Mouse (Mus musculus): ENCODE measurements around the gene Cdc34.
A peak's percentile ranks its signal among the peaks of the same experiment; 100 is the strongest.
"Not testable (repeated sequence)": the region's sequence is repeated elsewhere in the genome, so short reads cannot be mapped to it uniquely, and the experiment has no call there.

Cdc34 gene

DNA sequence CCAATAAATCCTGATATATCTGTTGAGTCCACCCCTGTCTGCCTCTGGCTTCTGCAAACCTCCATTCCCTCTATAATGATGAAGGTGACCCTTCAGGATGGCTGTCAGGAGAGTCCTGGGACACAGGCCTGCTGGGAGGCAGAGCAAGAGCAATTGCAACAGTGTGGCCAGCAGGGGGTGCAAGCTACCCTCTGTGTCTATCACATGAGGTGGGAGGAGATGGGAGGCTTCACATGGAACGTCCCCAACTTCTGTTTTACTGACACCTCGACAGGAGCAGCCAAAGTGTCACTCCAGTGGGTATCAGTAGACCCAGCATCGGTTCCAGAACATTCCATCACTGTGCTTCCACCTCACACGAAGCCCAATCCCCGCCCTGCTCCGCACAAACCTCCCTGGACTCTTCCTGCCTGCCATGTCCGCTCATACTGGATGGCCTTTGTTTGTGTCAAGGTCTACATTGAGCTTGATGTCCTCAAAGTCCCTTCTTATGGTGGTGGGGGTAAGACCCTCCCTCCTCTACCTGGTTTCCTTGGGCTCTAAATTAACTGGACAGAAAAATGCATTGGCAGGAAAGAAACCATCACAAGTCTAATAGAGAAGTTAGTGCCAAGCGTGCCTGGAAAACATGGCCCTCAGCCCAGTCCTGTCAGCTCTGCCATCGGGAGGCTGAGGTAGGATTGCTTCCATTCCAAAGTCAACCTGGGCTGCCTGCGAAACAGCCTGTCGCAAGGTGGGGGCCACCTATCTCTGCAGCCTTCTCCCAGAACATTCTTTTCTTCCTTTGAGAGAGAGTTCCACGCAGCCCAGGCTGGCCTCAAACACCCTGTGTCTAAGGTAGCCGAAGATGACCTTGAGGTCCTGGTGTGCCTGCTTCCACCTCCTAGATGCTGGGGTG, 13.5 kb downstream of the Cdc34 start:
- peak in 1 of 2 experiments; percentile 70 for DNase-seq (ENCODE audit: low spot score in 2 of 2)

GRCm38 (mm10) chr10:79696129-79696651, 14.2 kb downstream of the Cdc34 start:
- DNase-seq (ENCODE audit: low spot score in 2 of 2) = no peak

- no peak for DNase-seq (ENCODE audit: low spot score in 2 of 2)
Observed at GRCm38 (mm10) chr10:79697916-79698315, 15.9 kb downstream of the Cdc34 start.

- DNase-seq (ENCODE audit: low spot score in 2 of 2) = no peak
Observed at GRCm38 (mm10) chr10:79698459-79698858, 16.5 kb downstream of the Cdc34 start.

DNA sequence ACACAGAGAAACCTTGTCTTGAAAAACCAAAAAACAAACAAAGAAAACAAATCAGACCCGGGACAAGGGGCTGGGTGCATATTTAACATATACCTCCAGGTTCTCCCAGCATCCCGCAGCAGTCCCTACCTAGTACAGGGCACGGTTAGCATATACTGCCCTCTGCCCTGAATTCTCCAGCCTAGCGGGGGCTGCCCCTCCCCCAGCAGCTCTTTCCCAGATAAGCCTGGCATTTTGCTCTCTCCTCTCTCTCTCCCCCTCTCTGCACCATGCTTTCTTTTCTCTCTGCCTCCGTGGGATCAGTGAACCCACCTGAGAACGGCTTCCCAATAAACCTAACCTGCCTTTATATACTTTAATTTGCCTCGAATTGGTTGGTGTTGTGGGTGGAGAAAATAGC, 18.7 kb downstream of the Cdc34 start:
- no peak for DNase-seq (ENCODE audit: low spot score in 2 of 2)

- DNase-seq (ENCODE audit: low spot score in 2 of 2) = no peak
Observed at GRCm38 (mm10) chr10:79701443-79702129, 19.6 kb downstream of the Cdc34 start.

GRCm38 (mm10) chr10:79702970-79703369, 21.0 kb downstream of the Cdc34 start:
- DNase-seq (ENCODE audit: low spot score in 2 of 2) = not testable (repeated sequence)

GRCm38 (mm10) chr10:79703541-79703940, 21.5 kb downstream of the Cdc34 start:
- DNase-seq (ENCODE audit: low spot score in 2 of 2) = no peak

DNA sequence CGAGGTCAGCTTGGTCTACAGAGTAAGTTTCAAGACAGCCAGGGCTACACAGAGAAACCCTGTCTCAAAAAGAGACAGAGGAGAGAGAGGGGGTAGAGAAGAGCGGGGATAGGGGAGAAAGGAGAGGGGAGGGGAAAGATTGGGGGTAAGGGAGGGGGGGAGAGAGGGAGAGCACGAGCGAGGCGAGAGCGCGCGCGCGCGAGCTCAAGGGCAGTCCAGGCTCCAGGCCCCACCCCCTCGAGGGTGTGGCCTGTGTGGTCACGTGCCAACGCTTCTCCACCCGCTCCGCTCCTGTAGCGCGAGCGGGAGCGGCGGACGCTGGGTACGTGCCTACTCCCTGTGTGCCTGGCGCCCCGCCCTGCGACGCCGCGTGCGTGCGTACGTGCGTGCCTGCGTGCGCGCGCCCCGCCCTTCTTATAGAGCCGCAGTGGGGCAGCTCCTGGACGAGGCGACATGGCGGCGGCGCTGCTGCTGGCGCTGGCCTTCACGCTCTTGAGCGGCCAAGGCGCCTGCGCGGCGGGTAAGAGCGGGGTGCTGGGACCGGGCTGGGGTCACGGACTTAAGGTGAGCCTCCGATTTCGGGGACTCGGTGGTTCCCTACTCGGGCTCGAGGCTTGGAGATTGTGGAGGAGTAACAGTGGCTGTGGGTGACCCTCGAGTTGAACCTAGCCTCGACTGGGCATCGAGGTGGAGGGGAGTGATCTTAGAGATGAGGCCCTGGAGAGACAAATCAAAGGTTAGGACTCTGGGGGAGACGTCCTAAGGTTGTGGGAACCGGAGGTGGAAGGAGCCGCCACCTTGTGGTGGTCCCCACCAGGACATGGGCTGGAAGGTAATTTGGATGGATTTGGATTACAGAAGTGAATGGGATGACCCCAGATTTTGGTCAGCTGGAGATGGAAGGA, 22.3 kb downstream of the Cdc34 start, which contains the start of gene Bsg:
TSS of gene Bsg (plus strand) at position 427 of the 905 bp plus-strand sequence.
- peak; percentile 99 for DNase-seq (ENCODE audit: low spot score in 2 of 2)

- no peak for DNase-seq (ENCODE audit: low spot score in 2 of 2)
Observed at GRCm38 (mm10) chr10:79704970-79705360, 23.0 kb downstream of the Cdc34 start.

GRCm38 (mm10) chr10:79705951-79706350, 24.0 kb downstream of the Cdc34 start:
- DNase-seq (ENCODE audit: low spot score in 2 of 2) = no peak

DNA sequence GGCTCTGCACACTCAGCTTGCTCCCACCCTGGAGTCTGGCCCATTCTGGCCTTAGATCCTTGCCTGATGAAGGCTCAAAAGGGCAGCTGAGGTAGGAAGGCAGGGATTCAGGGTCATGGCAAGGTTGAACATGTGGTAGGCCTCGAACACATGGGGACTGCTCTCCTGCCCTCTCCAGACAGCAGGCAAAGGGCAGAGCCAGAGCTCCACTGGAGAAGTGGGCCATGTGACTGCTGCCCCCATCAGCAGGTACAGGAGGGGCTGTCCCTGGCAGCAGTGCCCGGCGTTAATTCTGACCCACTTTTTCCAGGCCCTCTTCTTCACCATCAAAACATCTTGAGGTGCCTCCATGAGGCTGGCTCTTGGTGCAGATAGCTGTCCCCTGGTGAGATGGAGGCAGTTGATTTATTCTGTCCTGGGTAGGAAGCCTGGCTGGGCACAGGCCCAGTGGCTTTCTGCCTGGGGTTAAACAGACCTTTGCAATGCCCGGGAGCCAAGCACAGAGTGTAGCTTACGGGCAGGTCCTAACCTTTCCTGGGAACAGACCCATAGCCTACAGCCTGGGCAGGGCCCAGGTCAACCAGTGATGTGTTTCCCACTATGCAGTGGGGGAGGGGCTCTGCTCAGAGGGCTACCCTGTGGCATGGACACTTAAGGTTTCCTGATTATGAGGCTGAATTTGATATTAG, 24.6 kb downstream of the Cdc34 start:
- DNase-seq (ENCODE audit: low spot score in 2 of 2) = no peak

- DNase-seq (ENCODE audit: low spot score in 2 of 2) = no peak
Observed at GRCm38 (mm10) chr10:79707162-79707561, 25.2 kb downstream of the Cdc34 start.

GRCm38 (mm10) chr10:79707759-79708158, 25.8 kb downstream of the Cdc34 start:
- DNase-seq (ENCODE audit: low spot score in 2 of 2) = no peak

DNA sequence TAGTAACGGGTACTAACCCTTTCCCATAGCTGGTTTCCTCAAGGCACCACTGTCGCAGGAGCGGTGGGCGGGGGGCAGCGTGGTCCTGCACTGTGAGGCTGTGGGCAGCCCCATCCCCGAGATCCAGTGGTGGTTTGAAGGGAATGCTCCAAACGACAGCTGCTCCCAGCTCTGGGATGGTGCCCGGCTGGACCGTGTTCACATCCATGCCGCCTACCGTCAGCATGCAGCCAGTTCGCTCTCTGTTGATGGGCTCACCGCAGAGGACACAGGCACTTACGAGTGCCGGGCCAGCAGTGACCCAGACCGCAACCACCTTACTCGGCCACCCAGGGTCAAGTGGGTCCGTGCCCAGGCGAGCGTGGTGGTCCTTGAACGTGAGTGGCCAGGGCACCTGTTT, 26.7 kb downstream of the Cdc34 start:
- DNase-seq (ENCODE audit: low spot score in 2 of 2) = no peak

DNA sequence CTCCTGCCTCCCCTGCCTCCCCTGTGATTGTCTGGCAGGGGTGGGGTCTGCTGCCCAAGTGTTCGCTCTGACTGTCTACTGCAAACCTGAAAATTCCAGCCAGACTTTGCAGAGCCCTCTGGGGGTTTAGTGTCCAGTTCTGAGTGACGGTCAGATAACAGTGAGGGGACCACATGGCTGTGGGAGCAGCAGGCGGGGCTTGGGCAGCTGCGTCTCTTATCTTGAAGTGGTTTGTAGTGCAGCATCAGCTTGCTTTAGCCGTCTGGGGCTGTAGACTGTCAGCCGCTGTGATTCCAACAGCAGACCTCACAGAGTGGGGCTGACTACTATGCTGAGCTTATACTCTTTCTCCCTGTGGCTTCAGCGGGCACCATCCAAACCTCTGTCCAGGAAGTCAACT, 27.3 kb downstream of the Cdc34 start:
- no peak for DNase-seq (ENCODE audit: low spot score in 2 of 2)

DNA sequence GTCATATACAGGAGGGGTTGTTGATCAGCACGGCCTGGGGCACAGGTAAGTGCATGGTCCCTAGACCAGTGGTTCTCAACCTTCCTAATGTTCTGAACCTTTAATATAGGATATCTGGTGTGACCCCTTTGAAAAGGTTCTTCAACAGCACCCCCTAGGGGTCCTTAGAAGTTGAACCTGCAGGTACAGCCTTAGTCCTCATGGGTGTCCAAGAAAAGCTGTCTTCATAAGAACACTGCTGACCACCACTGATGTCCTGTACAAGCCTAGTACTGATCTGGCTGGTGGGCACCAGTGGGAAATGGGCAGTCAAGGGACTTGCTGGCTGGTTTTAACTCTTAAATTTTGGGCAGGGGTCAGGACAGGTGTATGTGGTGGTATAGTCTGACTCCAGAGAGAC, 30.0 kb downstream of the Cdc34 start:
- no peak for DNase-seq (ENCODE audit: low spot score in 2 of 2)

- DNase-seq (ENCODE audit: low spot score in 2 of 2) = peak in 1 of 2 experiments; percentile 75
Observed at GRCm38 (mm10) chr10:79712499-79713126, 30.6 kb downstream of the Cdc34 start.

- no peak for DNase-seq (ENCODE audit: low spot score in 2 of 2)
Observed at GRCm38 (mm10) chr10:79713163-79713562, 31.2 kb downstream of the Cdc34 start.

DNA sequence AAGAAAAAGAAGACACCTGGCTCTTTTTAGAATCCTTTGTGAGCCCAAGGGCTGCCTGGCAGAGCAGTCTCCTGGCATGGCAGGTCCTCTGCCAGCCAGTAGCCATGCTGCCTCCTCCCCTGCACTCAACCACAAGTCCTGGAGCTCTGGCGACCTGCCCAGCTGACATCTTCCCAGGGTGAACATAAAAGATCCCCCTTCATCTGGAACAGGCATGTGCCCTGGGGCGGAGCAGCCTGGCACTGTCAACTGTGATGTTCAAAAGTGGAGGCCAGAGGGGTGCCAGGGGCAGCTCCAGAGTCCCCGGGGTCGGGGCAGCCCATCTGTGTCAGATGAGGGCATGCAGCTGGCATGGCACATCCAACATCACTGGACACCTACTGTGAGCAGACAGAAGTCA, 33.0 kb downstream of the Cdc34 start:
- no peak for DNase-seq (ENCODE audit: low spot score in 2 of 2)
